Mouse (Mus musculus) activated CD4-positive, CD25-positive, alpha-beta regulatory T cell, adult 4 months (primary cell): Measurements from ENCODE around the gene Hmmr. TPM values are rescaled to one million over a fixed set of nuclear protein-coding genes. Genes with fewer than 3 reads are reported as not detected.

Experiments
- ATAC-seq: one replicate; pipeline ENCODE4 v1.8.0; 2017
- polyA plus RNA-seq, 2 experiments: library from polyadenylated mRNA; unstranded; fragments of 100-300 nt; shearing (Covaris generic); gene quantifications; one replicate each; pipeline ENCODE4 v1.2.1; 2017

Hmmr gene
- polyA plus RNA-seq, 2 experiments from 2014 or later, result 14.0 to 14.4 TPM

- ATAC-seq, result peak; percentile 34
Measured at GRCm38 (mm10) chr11:40694311-40695087, 38.7 kb downstream of the Hmmr start.

- ATAC-seq, result no peak
Measured at GRCm38 (mm10) chr11:40693366-40693951, 39.8 kb downstream of the Hmmr start.

GRCm38 (mm10) chr11:40692511-40693365, 40.5 kb downstream of the Hmmr start:
- ATAC-seq, result peak; percentile 94

GRCm38 (mm10) chr11:40692101-40692509, 41.1 kb downstream of the Hmmr start:
- ATAC-seq, result no peak

GRCm38 (mm10) chr11:40690444-40691127, 42.6 kb downstream of the Hmmr start:
- no peak for ATAC-seq

GRCm38 (mm10) chr11:40683295-40683694, 49.9 kb downstream of the Hmmr start:
- ATAC-seq, result no peak

- no peak for ATAC-seq
Measured at GRCm38 (mm10) chr11:40682456-40682855, 50.8 kb downstream of the Hmmr start.

- no peak for ATAC-seq
Measured at GRCm38 (mm10) chr11:40677169-40677568, 56.1 kb downstream of the Hmmr start.

- ATAC-seq, result no peak
Measured at GRCm38 (mm10) chr11:40675014-40675730, 58.0 kb downstream of the Hmmr start.

Other genes with a start within 250 kb of the Hmmr start
- 100 to 1,000 TPM; 231 to 248 TPM for gene Mat2b, start 38.2 kb downstream of the Hmmr start, polyA plus RNA-seq
- 10 to 100 TPM; 60.4 to 63.8 TPM for gene Nudcd2, start 245 bp upstream of the Hmmr start, polyA plus RNA-seq
- gene Ccng1, start 21.9 kb upstream of the Hmmr start, polyA plus RNA-seq, result 10 to 100 TPM; 80.3 to 88.0 TPM